Mouse (Mus musculus): ENCODE results near the gene Trip6. TPM values are rescaled to one million over a fixed set of nuclear protein-coding genes. Genes with fewer than 3 reads are reported as not detected.

Trip6 gene
- polyA plus RNA-seq, 1 experiment from 2014 or later: 107 TPM

DNA sequence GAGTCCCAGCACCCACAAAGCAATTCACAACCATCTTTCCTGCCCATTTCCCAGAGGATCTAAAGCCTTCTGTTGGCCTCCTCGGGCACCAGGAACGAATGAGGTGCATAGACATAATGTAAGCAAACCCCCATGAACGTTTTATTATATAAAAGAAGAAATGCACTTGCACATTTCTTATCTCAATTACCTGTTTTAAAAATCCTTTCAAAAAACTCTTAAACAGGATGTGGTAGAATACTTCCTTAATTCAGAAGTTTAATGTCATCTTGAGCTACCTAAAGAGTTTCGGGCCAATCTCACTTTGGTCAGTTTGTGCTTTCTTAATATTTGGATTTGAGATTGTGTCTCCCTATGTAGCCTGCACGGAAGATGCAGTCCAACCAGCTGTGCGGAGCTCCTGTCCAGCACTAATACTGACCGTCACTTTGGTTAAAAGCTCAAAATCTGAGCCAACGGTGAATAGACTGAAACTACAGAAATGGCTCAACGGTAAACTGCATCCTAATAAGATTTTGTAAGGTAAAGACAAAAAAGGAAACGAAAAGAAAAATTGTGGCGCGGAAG lies 7.7 kb downstream of the Trip6 start:
- Histone ChIP-seq H3K36me3 (peaks cover 75% of the 10 kb centered on the region), H3K4me3 (peak overlapping the region; percentile 87), H3K27ac (peak overlapping the region; percentile 94; the same call in 1 of the 2 replicates), H3K9me3 (0 out of 2 replicates have a peak, but pooled peaks cover 6% of the 10 kb centered on the region), H3K9ac (peak overlapping the region; percentile 97), H3K27me3 (no peaks in the 10 kb centered on the region), H3K4me2 (replicated peaks) (peak overlapping the region; percentile 78), H3K4me1 (peaks cover 43% of the 10 kb centered on the region)
- no peak for ATAC-seq (ENCODE audit: low FRiP score, low read depth)
- WGBS: 18% methylated on average over 12 of the region's 12 CpGs

DNA sequence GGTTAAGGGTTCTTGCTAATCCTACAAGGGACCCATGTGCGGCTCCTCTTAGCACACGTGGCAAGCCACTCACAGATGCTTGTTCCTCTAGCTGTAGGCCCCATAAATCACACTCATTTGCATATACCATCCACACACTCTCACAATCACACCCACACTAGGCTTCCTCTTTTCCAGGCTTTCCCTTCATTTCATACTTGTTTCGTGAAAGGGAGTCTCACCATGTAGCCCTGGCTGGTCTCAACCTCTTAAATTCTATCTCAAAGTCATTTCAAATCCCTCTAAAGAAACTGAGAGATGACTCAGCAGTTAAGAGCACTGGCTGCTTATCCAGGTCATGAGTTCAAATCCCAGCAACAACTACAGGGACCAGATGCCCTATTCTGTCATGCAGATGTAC lies 8.4 kb downstream of the Trip6 start:
- WGBS: 40% methylated on average over 3 of the region's 3 CpGs
- Histone ChIP-seq H3K4me3 (peak overlapping the region; percentile 87), H3K4me1 (peaks cover 41% of the 10 kb centered on the region), H3K27ac (no peak overlapping the region), H3K9me3 (0 out of 2 replicates have a peak, but pooled peaks cover 6% of the 10 kb centered on the region), H3K36me3 (peaks cover 76% of the 10 kb centered on the region), H3K27me3 (no peaks in the 10 kb centered on the region), H3K4me2 (replicated peaks) (peak overlapping the region; percentile 78), H3K9ac (peak overlapping the region; percentile 97)
- ATAC-seq (ENCODE audit: low FRiP score, low read depth): no peak

DNA sequence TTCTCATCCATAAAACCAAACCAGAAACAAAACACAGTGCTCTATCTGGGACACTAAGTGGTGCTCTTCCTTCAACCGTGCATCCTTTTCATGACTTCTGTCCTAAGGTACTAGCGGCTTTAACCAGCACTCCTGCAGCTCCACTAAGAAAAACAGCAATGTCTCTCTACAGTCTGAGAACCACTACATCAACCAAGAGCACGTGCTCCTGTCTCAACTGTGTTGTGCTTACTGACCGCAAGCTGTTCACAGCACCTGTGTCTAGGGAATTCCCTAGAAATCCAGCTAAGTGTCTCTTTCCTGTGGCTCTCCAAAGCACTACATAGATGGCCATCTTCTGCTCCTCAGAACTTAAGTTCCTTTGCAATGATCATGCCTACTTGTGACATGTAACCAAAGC lies 9.4 kb downstream of the Trip6 start:
- H3K4me2 ChIP-seq (replicated peaks): peak overlapping the region; percentile 78
- H3K4me3 ChIP-seq: peak overlapping the region; percentile 87
- no peak for ATAC-seq (ENCODE audit: low FRiP score, low read depth)
- peak overlapping the region; percentile 28 for H3K27ac ChIP-seq
- no peaks in the 10 kb centered on the region for H3K27me3 ChIP-seq
- peaks cover 76% of the 10 kb centered on the region for H3K36me3 ChIP-seq
- peaks cover 41% of the 10 kb centered on the region for H3K4me1 ChIP-seq
- 46% methylated on average over 4 of the region's 4 CpGs for WGBS
- H3K9me3 ChIP-seq: 0 out of 2 replicates have a peak, but pooled peaks cover 6% of the 10 kb centered on the region
- peak overlapping the region; percentile 97 for H3K9ac ChIP-seq

DNA sequence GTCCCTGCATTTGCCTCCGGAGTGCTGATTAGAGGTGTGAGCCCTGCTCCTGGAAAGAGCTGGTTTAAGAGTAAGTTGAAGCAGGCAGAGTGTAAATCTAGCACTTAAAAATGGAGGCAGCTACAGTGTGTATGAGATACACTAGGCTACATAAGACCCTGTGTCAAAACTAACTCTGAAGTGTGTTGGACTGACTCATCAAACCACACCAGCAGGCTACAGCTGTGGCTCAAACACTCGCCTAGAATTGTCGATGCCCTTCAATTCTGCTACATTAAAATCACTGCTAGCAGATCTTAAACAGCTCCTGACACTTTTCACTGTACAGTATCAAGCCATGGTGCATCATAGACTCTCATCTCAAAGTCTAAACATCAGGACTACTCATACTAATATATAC lies 10.0 kb downstream of the Trip6 start:
- Histone ChIP-seq H3K4me2 (replicated peaks) (peak overlapping the region; percentile 78; the same call in 1 of the 2 replicates), H3K4me3 (0 out of 2 replicates have a peak overlapping the region, but pooled peaks have one; percentile 2), H3K27ac (no peak overlapping the region), H3K4me1 (peaks cover 41% of the 10 kb centered on the region), H3K36me3 (peaks cover 76% of the 10 kb centered on the region), H3K9ac (peak overlapping the region; percentile 53), H3K9me3 (0 out of 2 replicates have a peak, but pooled peaks cover 6% of the 10 kb centered on the region), H3K27me3 (no peaks in the 10 kb centered on the region)
- WGBS: 74% methylated on average over 3 of the region's 3 CpGs
- no peak for ATAC-seq (ENCODE audit: low FRiP score, low read depth)

DNA sequence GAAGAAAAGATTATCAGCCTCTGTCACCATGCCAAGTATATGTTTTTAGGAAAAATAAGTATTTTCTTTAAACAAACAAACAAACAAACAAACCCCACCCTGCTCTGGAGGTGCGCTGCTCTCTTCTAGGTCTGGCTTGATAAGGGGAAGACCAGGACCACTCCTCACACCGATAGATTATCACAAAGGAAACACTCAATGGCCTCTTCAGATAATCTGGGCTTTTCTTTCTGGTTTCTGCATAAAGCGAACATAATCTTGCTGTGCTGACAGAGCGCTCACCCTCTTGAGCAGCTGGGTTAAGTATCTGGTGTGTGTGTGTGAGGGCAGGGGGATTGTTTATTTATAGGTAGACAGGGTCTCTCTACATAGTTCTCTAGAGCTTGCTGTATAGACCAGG lies 10.6 kb downstream of the Trip6 start:
- Histone ChIP-seq H3K4me1 (peaks cover 41% of the 10 kb centered on the region), H3K9ac (peak overlapping the region; percentile 53), H3K36me3 (peaks cover 76% of the 10 kb centered on the region), H3K9me3 (0 out of 2 replicates have a peak, but pooled peaks cover 2% of the 10 kb centered on the region), H3K4me3 (0 out of 2 replicates have a peak overlapping the region, but pooled peaks have one; percentile 2), H3K27ac (no peak overlapping the region), H3K27me3 (no peaks in the 10 kb centered on the region), H3K4me2 (replicated peaks) (no peak overlapping the region)
- 90% methylated on average over 4 of the region's 4 CpGs for WGBS
- ATAC-seq (ENCODE audit: low FRiP score, low read depth): no peak

DNA sequence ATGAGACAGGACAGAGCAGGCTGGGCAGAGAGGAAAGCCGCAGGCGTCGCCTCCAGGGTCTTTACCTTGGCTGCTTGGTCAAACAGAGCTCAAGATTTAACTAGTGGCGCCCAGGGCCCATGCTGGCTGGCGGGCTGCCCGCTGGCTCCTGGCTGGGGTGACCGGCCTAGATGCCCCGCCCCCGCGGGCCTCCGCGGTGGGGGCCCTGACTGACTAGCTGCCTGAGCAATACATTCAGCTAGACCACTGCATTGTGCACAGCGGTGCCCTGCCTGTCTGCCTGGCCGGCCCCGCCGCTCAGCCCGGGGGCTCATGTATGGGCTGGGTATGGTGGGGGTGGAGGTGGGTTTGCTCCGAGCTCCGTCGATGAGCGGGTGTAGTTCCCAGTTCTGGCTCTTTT lies 13.0 kb downstream of the Trip6 start:
- peaks cover 30% of the 10 kb centered on the region for H3K4me1 ChIP-seq
- H3K9ac ChIP-seq: no peak overlapping the region; the same call in 1 of the 2 replicates
- no peak overlapping the region for H3K4me3 ChIP-seq
- H3K9me3 ChIP-seq: no peaks in the 10 kb centered on the region
- no peaks in the 10 kb centered on the region for H3K27me3 ChIP-seq
- ATAC-seq (ENCODE audit: low FRiP score, low read depth): no peak
- no peak overlapping the region for H3K4me2 ChIP-seq (replicated peaks)
- H3K27ac ChIP-seq: no peak overlapping the region
- peaks cover 96% of the 10 kb centered on the region for H3K36me3 ChIP-seq
- WGBS: 88% methylated on average over 19 of the region's 21 CpGs

DNA sequence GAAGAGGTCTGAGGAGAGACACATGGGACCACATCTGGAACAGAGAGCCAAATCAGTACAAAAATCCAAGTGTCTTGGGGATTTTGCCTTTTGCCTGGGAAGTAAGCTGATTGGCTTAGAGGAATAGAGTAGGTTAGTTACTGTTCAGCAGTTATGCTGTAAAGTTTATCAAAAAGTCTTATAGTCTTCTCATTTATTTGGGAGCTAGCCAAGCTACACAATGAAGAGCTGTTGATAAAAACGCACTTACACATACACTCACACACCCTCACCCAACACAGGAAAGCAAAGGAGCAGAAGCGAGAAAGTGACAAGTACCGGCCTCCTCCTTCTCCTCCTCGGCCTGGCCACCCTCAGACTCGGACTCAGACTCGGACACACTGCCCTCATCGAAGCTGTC lies 15.0 kb downstream of the Trip6 start:
- WGBS: 94% methylated on average over 7 of the region's 7 CpGs
- no peak overlapping the region for H3K4me3 ChIP-seq
- H3K27me3 ChIP-seq: no peaks in the 10 kb centered on the region
- H3K27ac ChIP-seq: no peak overlapping the region
- H3K4me1 ChIP-seq: peaks cover 20% of the 10 kb centered on the region
- H3K4me2 ChIP-seq (replicated peaks): no peak overlapping the region
- H3K9ac ChIP-seq: no peak overlapping the region
- H3K9me3 ChIP-seq: no peaks in the 10 kb centered on the region
- peaks cover 95% of the 10 kb centered on the region for H3K36me3 ChIP-seq
- ATAC-seq (ENCODE audit: low FRiP score, low read depth): no peak

DNA sequence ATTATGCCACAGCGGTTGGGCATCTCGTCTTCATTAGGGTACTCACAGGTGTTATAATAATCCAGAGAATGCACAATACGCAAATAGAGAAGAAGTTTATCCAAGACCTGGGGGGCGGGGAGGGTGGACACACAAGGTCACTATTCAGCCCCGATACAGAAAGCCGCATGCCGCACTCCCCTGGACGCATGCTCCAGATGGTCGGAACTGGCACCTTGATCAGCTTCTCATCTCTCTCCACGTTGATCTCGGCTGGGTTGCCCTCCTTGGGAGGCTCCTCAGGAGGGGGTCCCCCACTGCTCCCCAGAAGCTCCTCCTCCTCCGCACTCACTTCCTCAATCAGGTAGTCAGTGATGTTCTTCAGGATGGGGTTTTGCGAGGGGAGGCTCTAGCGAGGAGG lies 17.1 kb downstream of the Trip6 start:
- H3K36me3 ChIP-seq: peaks cover 74% of the 10 kb centered on the region
- H3K27ac ChIP-seq: no peak overlapping the region
- H3K9ac ChIP-seq: no peak overlapping the region
- peaks cover 18% of the 10 kb centered on the region for H3K4me1 ChIP-seq
- H3K27me3 ChIP-seq: peaks cover 12% of the 10 kb centered on the region
- H3K4me2 ChIP-seq (replicated peaks): no peak overlapping the region
- 89% methylated on average over 14 of the region's 14 CpGs for WGBS
- ATAC-seq (ENCODE audit: low FRiP score, low read depth): no peak
- no peak overlapping the region for H3K4me3 ChIP-seq
- H3K9me3 ChIP-seq: no peaks in the 10 kb centered on the region

DNA sequence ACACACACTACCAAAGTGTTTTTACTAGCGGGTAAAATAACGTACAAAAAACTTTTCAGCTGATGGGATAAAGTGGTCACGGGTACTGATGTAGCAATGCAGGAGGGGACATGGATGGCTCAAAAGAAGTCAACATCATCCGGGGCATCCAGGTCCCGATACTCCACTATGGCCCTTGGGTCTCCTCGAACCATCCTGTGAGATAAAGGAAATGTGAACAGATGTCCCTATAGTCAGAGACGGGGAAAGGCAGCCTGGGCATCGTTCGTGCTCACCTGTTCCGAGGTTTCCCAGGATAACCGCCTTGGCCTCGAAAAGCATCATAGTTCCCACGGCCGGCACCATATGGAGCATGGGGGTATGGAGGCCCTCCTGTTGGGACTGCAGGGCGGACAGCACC lies 18.5 kb downstream of the Trip6 start:
- no peaks in the 10 kb centered on the region for H3K9me3 ChIP-seq
- no peak overlapping the region for H3K9ac ChIP-seq
- H3K27me3 ChIP-seq: peaks cover 26% of the 10 kb centered on the region
- no peak overlapping the region for H3K4me2 ChIP-seq (replicated peaks)
- 89% methylated on average over 15 of the region's 15 CpGs for WGBS
- H3K27ac ChIP-seq: no peak overlapping the region
- no peak for ATAC-seq (ENCODE audit: low FRiP score, low read depth)
- H3K4me3 ChIP-seq: no peak overlapping the region
- peaks cover 60% of the 10 kb centered on the region for H3K36me3 ChIP-seq
- peaks cover 18% of the 10 kb centered on the region for H3K4me1 ChIP-seq

DNA sequence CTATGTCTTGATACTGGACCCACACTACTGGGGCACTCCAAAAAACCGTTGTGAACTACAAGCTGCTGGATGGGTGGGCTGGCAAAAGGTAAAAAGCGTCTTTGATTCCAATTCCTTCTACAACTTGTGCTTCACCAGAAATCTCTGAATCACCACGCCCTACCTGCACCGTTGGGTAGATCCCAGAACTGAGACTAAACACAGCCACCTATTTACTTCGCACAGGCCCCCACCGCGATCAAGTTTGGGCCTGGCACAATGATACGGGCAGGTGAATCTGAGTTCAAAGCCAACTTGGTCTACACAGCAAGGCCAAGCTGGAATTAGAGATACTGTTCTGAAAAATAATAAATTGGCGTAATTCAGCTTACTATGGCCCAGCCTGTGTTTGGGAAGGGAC lies 18.9 kb downstream of the Trip6 start:
- peaks cover 18% of the 10 kb centered on the region for H3K4me1 ChIP-seq
- H3K4me2 ChIP-seq (replicated peaks): peak overlapping the region; percentile 100
- peaks cover 56% of the 10 kb centered on the region for H3K36me3 ChIP-seq
- no peaks in the 10 kb centered on the region for H3K9me3 ChIP-seq
- H3K27me3 ChIP-seq: peaks cover 30% of the 10 kb centered on the region
- H3K9ac ChIP-seq: peak overlapping the region; percentile 84
- WGBS: 80% methylated on average over 9 of the region's 9 CpGs
- ATAC-seq (ENCODE audit: low FRiP score, low read depth): no peak
- H3K27ac ChIP-seq: peak overlapping the region; percentile 85; the same call in 1 of the 2 replicates
- H3K4me3 ChIP-seq: peak overlapping the region; percentile 61

DNA sequence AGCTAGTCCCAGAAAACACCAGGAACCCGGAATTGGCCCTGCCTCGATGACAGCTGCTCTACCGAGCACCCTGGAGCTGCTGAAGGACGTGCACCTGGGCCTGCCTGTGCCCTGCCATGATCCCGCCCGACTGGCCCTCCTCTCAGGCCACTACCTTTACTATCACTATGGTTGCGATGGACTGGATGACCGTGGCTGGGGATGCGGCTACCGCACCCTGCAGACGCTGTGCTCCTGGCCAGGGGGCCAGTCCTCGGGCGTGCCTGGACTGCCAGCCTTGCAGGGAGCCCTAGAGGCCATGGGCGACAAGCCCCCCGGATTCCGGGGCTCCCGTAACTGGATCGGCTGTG lies 19.5 kb downstream of the Trip6 start:
- H3K4me2 ChIP-seq (replicated peaks): peak overlapping the region; percentile 100
- no peaks in the 10 kb centered on the region for H3K9me3 ChIP-seq
- peaks cover 36% of the 10 kb centered on the region for H3K27me3 ChIP-seq
- peak; percentile 66 for ATAC-seq (ENCODE audit: low FRiP score, low read depth)
- WGBS: 7% methylated on average over 18 of the region's 18 CpGs
- peak overlapping the region; percentile 84 for H3K9ac ChIP-seq
- H3K36me3 ChIP-seq: peaks cover 50% of the 10 kb centered on the region
- peak overlapping the region; percentile 85 for H3K27ac ChIP-seq
- peaks cover 18% of the 10 kb centered on the region for H3K4me1 ChIP-seq
- peak overlapping the region; percentile 61 for H3K4me3 ChIP-seq

DNA sequence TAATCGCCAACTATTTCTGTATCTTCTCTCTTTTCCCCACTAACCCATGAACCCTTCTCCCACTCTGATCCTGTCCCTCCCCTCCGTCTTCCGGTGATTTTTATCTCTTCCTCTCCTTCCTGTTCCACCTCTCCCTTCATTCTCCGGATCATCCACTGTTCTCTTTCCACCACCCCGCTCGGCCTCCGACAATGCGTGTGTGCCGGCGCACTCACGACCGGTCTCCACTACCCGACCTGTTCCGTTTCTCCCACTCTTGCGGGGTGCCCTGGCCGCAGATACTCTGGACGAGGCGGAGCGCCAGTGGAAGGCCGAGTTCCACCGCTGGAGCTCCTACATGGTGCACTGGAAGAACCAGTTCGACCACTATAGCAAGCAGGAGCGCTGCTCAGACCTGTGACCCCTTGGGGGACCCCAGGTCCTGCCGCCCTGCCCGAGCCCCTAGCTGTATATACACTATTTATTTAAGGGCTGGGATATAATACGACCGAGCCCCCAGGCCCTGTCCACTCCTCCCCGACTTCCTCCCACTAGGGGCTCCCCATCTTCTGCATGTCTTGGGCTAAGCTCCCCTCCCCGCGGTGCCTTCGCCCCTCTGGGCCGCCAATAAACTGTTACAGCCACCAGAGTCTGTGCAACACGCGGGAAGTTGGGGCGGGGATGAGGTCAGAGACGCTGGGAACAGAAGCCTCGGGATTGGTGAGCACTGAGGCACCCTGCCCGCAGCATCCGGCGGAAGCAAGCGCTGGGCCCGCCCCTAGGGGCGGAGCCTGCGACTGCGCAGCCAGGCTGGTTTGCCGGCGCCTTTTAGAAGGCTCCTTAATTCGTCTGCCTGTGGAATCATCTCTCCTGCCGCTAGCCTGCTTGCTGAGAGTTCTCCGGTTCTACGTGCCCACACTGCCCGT lies 20.1 kb downstream of the Trip6 start, which contains the start of gene Ufsp1:
Gene Ufsp1, plus strand, starts transcription at position 791 of the 905 bp plus-strand sequence.
- H3K9me3 ChIP-seq: no peaks in the 10 kb centered on the region
- under 1% methylated on average over 52 of the region's 52 CpGs for WGBS
- ATAC-seq (ENCODE audit: low FRiP score, low read depth): peak; percentile 95
- peaks cover 18% of the 10 kb centered on the region for H3K4me1 ChIP-seq
- peak within 1 kb of the TSS; percentile 61 for H3K4me3 ChIP-seq
- peaks cover 44% of the 10 kb centered on the region for H3K36me3 ChIP-seq
- peak within 1 kb of the TSS; percentile 100 for H3K4me2 ChIP-seq (replicated peaks)
- peak within 1 kb of the TSS; percentile 85 for H3K27ac ChIP-seq
- peaks cover 42% of the 10 kb centered on the region for H3K27me3 ChIP-seq
- peak within 1 kb of the TSS; percentile 84 for H3K9ac ChIP-seq
